In the genomic region with DNA sequence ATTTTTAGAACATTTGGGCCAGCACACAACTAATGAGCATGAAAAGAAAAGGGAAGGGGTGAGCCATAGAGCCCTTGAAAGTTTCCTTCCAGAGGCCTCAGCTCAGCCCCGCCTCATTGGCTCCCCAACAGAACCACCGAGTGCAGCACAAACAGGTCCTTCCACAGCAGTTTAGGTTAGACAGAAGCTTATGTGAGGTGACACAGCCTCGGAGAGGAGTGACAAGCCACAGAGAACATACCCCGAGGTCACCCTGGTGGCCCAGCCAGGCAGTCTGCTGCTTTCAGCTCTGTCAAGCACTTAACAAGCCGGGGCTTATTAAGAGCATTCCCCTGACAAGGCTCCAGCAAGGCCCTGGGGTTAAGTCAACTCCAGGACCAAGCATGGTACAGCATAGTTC, we compare ENCODE assay signal across 10 mouse cellular contexts. TPM values are rescaled to one million over a fixed set of nuclear protein-coding genes. Genes with fewer than 3 reads are reported as not detected.
DNase-seq lines count a peak whose midpoint lies in the region; ATAC-seq and TF ChIP-seq lines count a peak whose summit lies in the region.
"Had no signal": no experiment of that assay in that cellular context is flagged by ENCODE, and none has a peak within 500 bp of the region (broad histone marks: within the 10 kb centered on the region; RNA-seq: fewer than 3 reads in every experiment).

No protein-coding gene starts in this region.

- H3K4me2 ChIP-seq in liver, embryonic 15.5 days = no peak overlapping the region
- H3K4me2 ChIP-seq in midbrain, embryonic 16.5 days (ENCODE audit: low read length) = no peak overlapping the region
- no peak overlapping the region for H3K4me2 ChIP-seq in forebrain, postnatal 0 days (ENCODE audit: low read depth)
- H3K4me2 ChIP-seq: limb, embryonic 12.5 days; neural tube, embryonic 13.5 days had no signal

- TF ChIP-seq CTCF in heart, adult 2 months (IDR thresholded peaks at IDR 0.05) = no peak
- no peak for TF ChIP-seq CTCF in forebrain, postnatal 0 days (IDR thresholded peaks at IDR 0.05; ENCODE audit: low read depth)

- H3K79me2 ChIP-seq in heart, adult 2 months (replicated peaks; ENCODE audit: control insufficient read depth, insufficient read depth, low read length) = peaks cover 1% of the 10 kb centered on the region

- no peak overlapping the region for H3K27ac ChIP-seq in heart, adult 2 months
- 0 out of 2 replicates have a peak overlapping the region, but pooled peaks have one; percentile 38 for H3K27ac ChIP-seq in liver, embryonic 15.5 days (replicated peaks)
- no peak overlapping the region for H3K27ac ChIP-seq in midbrain, embryonic 16.5 days (ENCODE audit: low read length)
- no peak overlapping the region for H3K27ac ChIP-seq in forebrain, postnatal 0 days (ENCODE audit: low read depth, low read length)
- H3K27ac ChIP-seq: limb, embryonic 12.5 days; neural tube, embryonic 13.5 days had no signal

- intact Hi-C loops in heart, adult 2 months (cut with DNase I) = no loop called here

- H3K36me3 ChIP-seq in heart, adult 2 months (ENCODE audit: control insufficient read depth, insufficient read depth, low read length) = no peaks in the 10 kb centered on the region
- H3K36me3 ChIP-seq in liver, embryonic 15.5 days (replicated peaks) = no peaks in the 10 kb centered on the region
- no peaks in the 10 kb centered on the region for H3K36me3 ChIP-seq in midbrain, embryonic 16.5 days (ENCODE audit: control insufficient read depth, insufficient read depth, low read length)
- H3K36me3 ChIP-seq in forebrain, postnatal 0 days (ENCODE audit: insufficient read depth) = no peaks in the 10 kb centered on the region
- H3K36me3 ChIP-seq: limb, embryonic 12.5 days; neural tube, embryonic 13.5 days had no signal

- H3K4me3 ChIP-seq in heart, adult 2 months = no peak overlapping the region
- H3K4me3 ChIP-seq in liver, embryonic 15.5 days (replicated peaks) = no peak overlapping the region
- H3K4me3 ChIP-seq in midbrain, embryonic 16.5 days (ENCODE audit: low read depth, low read length) = no peak overlapping the region
- H3K4me3 ChIP-seq in forebrain, postnatal 0 days (ENCODE audit: low read depth, low read length) = no peak overlapping the region
- H3K4me3 ChIP-seq: limb, embryonic 12.5 days; neural tube, embryonic 13.5 days had no signal

- H3K27me3 ChIP-seq in heart, adult 2 months (ENCODE audit: control insufficient read depth, insufficient read depth, low read length) = no peaks in the 10 kb centered on the region
- peaks cover 29% of the 10 kb centered on the region for H3K27me3 ChIP-seq in liver, embryonic 15.5 days
- H3K27me3 ChIP-seq in midbrain, embryonic 16.5 days (ENCODE audit: control insufficient read depth, insufficient read depth, low read depth, low read length) = no peaks in the 10 kb centered on the region
- no peaks in the 10 kb centered on the region; the same call in 1 of the 2 replicates for H3K27me3 ChIP-seq in forebrain, postnatal 0 days (ENCODE audit: insufficient read depth, low read length)

- peak; percentile 14 for ATAC-seq in CD4-positive, CD25-positive, alpha-beta regulatory T cell, adult 4 months
- ATAC-seq in granulocyte monocyte progenitor cell, adult 5-6 weeks (replicated peaks; ENCODE audit: poor library complexity, severe bottlenecking) = peak; percentile 47
- no peak for ATAC-seq in liver, embryonic 15.5 days (ENCODE audit: insufficient read depth)
- no peak for ATAC-seq in megakaryocyte-erythroid progenitor cell, adult 5-6 weeks (replicated peaks; ENCODE audit: low FRiP score, low TSS enrichment, poor library complexity, severe bottlenecking)
- no peak for ATAC-seq in midbrain, embryonic 16.5 days
- ATAC-seq in forebrain, postnatal 0 days = no peak

- H3K9me3 ChIP-seq in liver, embryonic 15.5 days (replicated peaks) = no peaks in the 10 kb centered on the region
- H3K9me3 ChIP-seq in midbrain, embryonic 16.5 days (replicated peaks; ENCODE audit: control insufficient read depth, low read length, poor library complexity, severe bottlenecking) = no peaks in the 10 kb centered on the region
- no peaks in the 10 kb centered on the region for H3K9me3 ChIP-seq in forebrain, postnatal 0 days (ENCODE audit: low read length)
- H3K9me3 ChIP-seq: limb, embryonic 12.5 days; neural tube, embryonic 13.5 days had no signal

- H3K9ac ChIP-seq in heart, adult 2 months (ENCODE audit: low read depth, low read length) = no peak overlapping the region
- no peak overlapping the region for H3K9ac ChIP-seq in liver, embryonic 15.5 days
- no peak overlapping the region for H3K9ac ChIP-seq in midbrain, embryonic 16.5 days (ENCODE audit: low read depth, low read length)
- no peak overlapping the region for H3K9ac ChIP-seq in forebrain, postnatal 0 days
- H3K9ac ChIP-seq: limb, embryonic 12.5 days; neural tube, embryonic 13.5 days had no signal

- H3K4me1 ChIP-seq in heart, adult 2 months (ENCODE audit: control insufficient read depth, insufficient read depth, low read length) = peaks cover 6% of the 10 kb centered on the region
- peaks cover 47% of the 10 kb centered on the region for H3K4me1 ChIP-seq in liver, embryonic 15.5 days (replicated peaks)
- H3K4me1 ChIP-seq in midbrain, embryonic 16.5 days (ENCODE audit: control insufficient read depth, insufficient read depth, low read length) = peaks cover 13% of the 10 kb centered on the region; the same call in 1 of the 2 replicates
- H3K4me1 ChIP-seq in forebrain, postnatal 0 days (ENCODE audit: insufficient read depth) = peaks cover 22% of the 10 kb centered on the region

- TF ChIP-seq EP300 in heart, adult 2 months (IDR thresholded peaks at IDR 0.05; ENCODE audit: insufficient read depth, low read depth, low read length) = no peak

- peak; percentile 95 for DNase-seq in heart, adult 11 months
- DNase-seq in heart, adult 2 months = no peak
- DNase-seq in forebrain, postnatal 0 days = no peak

- no peak for TF ChIP-seq POLR2A in heart, adult 2 months (IDR thresholded peaks at IDR 0.05; ENCODE audit: insufficient read depth, low read depth, low read length)

- WGBS in heart, adult 2 months = 37% methylated on average over 5 of the region's 5 CpGs
- WGBS in liver, embryonic 15.5 days (ENCODE audit: insufficient replicate concordance) = 27% methylated on average over 5 of the region's 5 CpGs
- 61% methylated on average over 5 of the region's 5 CpGs for WGBS in midbrain, embryonic 16.5 days
- 54% methylated on average over 5 of the region's 5 CpGs for WGBS in forebrain, postnatal 0 days

RNA-seq across cellular contexts. Expression of a gene that starts 8.4 kb away (rescaled TPM):
- 1 to 10 TPM; 1.5 TPM for total RNA-seq in heart, adult 2 months (2021)
- 1.9 and 2.0 TPM in 2 replicates for polyA plus RNA-seq in heart, adult 2 months (2012; rRNA removed)
- 10 to 100 TPM; 25.1 to 27.5 TPM for polyA plus RNA-seq in CD4-positive, CD25-positive, alpha-beta regulatory T cell, adult 4 months (2017; shearing (Covaris generic))
- 5.9 and 8.3 TPM in 2 replicates for total RNA-seq in granulocyte monocyte progenitor cell, adult 5-6 weeks (2014; fragmentation: Nextera tagmentation)
- 6.5 and 7.2 TPM in 2 replicates for total RNA-seq in granulocyte monocyte progenitor cell, adult 5-6 weeks (2017)
- 5.2 and 5.7 TPM in 2 replicates for polyA plus RNA-seq in liver, embryonic 15.5 days (2015; fragmentation: Nextera tagmentation; extraction: Ambion mirVana)
- total RNA-seq in megakaryocyte-erythroid progenitor cell, adult 5-6 weeks (2014; fragmentation: Nextera tagmentation) = 5.6 and 13.3 TPM in 2 replicates
- total RNA-seq in megakaryocyte-erythroid progenitor cell, adult 5-6 weeks (2017) = 3.7 and 4.0 TPM in 2 replicates
- 23.2 and 24.2 TPM in 2 replicates for polyA plus RNA-seq in midbrain, embryonic 16.5 days (2015; fragmentation: Nextera tagmentation; extraction: Ambion mirVana)
- 17.8 and 23.8 TPM in 2 replicates for total RNA-seq in forebrain, postnatal 0 days (2014; rRNA removed)
- 17.1 and 25.4 TPM in 2 replicates for polyA plus RNA-seq in forebrain, postnatal 0 days (2015; fragmentation: Nextera tagmentation; extraction: Ambion mirVana)

Comparison
In these comparisons a context has a peak if more than half of its experiments do, and no peak if none do; other contexts are left out.
1. ATAC-seq: peak in CD4-positive, CD25-positive, alpha-beta regulatory T cell, adult 4 months (single experiment) and granulocyte monocyte progenitor cell, adult 5-6 weeks (single experiment); none in liver, embryonic 15.5 days (single experiment), megakaryocyte-erythroid progenitor cell, adult 5-6 weeks (single experiment), midbrain, embryonic 16.5 days (single experiment) and forebrain, postnatal 0 days (single experiment).